Mouse (Mus musculus) right cerebral cortex, postnatal 10 days (tissue): ENCODE data around the gene Farp1.
A peak's percentile ranks its signal among the peaks of the same experiment; 100 is the strongest.
"Not testable (repeated sequence)": the region's sequence is repeated elsewhere in the genome, so short reads cannot be mapped to it uniquely, and the experiment has no call there.

ENCODE experiments used
- DNase-seq, 2 experiments: peaks; one replicate each; pipeline ENCODE4 v3.0.0; 2021; ENCODE audit warnings: low spot score in 2 of 2

Gene Farp1

DNA sequence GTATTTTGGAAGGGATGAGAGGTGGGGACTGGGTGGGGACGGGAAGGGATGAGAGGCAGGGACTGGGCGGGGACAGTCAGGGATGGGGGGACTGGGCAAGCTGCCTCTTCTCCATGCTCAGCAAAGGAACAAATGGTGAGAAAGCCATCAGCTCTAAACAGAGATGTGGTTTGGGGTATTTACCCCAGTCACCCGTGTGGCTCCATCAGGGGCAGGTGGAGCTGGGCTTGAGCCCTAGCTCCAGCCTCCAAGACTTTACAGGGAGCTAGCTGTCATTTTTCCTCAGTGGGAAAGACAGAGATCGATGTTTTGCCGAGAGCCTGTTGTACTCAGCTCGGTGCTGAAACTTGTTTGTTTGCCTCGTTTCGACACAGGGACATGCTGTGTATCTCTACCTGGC is 148.0 kb downstream of the Farp1 start:
- no peak for DNase-seq

DNA sequence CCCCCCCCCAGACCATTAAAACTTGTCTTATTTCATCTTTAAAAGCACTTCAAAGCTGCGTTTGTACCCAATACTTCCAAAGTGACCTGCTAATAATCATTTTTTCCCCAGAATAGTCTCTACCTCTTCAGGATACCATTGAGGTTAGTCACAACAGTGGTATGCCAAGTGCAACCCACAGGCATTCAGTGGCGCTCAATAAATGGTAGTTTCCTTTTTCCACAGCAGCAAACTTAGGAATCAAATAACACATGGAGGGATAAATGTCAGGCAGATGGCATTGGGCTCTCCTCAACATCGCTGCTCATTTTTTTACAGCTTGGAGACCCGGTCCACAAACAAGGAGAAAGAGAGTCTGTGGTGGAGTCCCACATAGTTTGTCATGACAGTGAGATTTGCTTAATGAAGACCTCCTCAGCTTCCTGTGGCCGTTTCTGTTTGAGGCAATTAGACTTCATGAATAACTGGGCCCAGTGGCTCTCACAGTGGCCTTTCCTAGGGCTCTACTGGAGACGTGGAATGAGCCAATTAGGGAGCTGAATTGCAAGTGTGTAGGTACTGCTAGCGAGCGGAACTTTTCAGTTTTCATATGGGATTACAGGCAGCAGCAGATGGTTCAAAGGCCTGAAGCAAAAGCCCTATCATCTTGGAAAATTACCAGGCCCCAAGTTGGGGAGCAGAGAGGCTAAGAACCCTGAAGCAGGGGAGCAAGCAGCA is 148.6 kb downstream of the Farp1 start:
- DNase-seq: no peak

DNA sequence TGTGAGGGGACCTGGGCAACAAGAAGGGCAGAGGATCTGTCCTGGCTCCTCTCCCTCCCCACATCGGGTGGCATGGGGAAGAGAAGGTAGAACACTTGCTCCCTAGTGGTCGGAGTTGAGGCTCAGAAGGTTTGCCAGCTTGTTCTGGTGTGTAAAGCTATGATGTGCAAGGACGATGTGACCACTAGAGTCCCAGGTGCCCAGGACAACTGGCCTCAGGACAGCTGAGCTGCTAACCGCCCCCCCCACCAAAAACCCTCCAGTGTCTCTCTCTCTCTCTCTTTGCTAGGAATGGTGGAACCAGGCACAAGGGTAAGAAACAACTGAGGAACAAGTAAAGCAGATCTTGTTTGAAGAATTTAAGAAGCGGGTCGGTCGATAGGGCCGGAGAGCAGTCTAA is 149.4 kb downstream of the Farp1 start:
- DNase-seq: no peak

DNA sequence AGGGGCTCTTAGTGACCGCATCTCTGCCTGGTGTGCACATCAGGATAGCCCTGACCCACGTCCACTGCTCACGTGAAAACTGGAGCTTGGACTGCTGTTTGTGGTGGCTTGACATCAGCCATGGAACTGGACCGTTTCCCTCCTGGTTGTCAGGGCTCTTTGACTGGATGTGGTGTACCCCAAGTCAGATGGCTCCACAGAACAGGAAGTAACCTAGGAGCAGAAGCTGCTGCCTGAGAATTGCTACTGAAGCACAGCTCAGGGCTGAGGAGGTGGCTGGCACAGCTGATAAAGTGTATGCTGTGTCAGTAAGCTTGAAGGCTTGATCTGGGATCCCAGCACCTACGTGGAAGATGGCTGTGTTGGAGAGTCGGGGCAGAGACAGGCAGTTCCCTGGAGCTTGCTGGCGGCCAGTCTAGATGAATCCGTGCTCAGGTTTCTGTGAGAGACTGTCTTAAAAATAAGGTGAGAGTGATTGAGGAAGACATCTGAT is 151.4 kb downstream of the Farp1 start:
- no peak for DNase-seq

DNA sequence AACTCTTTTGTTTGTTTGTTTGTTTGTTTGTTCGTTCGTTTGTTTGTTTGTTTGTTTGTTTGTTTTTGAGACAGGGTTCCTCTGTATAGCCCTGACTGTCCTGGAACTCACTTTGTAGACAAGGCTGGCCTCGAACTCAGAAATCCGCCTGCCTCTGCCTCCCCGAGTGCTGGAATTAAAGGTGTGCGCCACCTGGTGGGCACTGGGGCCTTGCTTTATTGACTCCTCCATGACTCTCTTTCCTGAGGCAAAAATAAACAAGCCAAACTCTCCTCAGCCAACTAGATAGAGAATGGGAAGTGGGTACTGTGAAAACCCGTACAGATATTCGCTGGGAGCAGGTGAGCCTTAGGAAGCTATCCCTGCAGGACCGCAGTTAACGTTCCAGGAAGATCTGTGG is 154.8 kb downstream of the Farp1 start:
- not testable (repeated sequence) for DNase-seq

DNA sequence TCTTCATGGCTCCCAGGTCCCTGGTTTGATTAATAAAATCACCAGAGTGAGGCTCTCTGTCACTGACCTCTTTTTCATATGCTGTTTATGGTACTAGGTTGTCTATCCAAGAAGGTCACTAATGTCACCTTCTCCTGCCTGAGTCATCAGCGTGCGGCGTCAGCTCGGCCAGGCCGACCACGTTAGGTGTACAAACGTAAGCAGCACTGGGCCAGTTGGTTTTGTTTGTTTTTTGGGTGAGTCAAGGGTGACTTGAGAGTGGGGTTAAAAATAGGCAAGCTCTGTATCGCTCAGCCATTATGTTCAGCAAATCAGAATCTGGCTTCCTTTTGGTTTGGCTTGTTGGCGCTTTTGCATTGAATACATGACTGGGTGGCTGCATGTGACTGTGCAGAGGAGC is 155.4 kb downstream of the Farp1 start:
- DNase-seq: no peak

DNA sequence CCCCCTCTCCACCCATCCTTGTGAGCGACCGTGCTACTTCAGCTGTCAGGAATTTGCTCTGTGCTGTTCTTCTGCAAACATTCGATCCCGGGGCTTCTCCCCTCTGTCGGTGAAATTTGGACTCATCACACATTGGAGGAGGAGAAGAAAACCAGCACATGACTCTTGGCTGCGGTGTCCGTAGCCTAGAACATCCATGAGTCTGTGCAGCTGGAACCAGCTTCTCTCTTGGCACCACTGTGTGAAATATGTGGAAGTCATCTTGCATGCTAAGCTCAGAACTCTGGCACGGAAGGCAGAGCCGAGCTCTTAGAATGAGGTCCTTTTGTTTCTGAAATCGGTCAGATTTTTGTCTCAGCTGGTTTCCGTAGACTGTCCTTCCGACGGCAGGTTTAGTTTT is 156.7 kb downstream of the Farp1 start:
- peak; percentile 52 to 71 for DNase-seq

DNA sequence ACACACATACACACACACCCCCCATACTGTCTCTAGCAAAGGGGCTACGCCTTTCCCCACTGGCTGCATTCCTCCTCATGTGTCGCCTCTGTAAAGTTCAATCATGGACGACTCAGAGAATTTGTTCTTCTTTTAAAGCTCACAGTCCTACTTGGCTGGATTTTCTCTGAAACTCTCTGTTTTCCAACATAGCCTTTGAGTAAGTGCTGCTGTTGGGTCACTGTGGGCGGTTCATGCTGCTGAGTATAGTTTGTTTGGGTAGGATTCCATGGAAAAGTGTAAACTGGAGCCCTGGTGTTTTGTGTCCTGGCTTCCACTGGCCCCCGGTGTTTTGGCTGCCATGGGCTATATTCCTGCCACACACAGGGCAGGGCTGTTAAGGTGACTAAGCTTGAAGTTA is 157.4 kb downstream of the Farp1 start:
- DNase-seq: no peak

DNA sequence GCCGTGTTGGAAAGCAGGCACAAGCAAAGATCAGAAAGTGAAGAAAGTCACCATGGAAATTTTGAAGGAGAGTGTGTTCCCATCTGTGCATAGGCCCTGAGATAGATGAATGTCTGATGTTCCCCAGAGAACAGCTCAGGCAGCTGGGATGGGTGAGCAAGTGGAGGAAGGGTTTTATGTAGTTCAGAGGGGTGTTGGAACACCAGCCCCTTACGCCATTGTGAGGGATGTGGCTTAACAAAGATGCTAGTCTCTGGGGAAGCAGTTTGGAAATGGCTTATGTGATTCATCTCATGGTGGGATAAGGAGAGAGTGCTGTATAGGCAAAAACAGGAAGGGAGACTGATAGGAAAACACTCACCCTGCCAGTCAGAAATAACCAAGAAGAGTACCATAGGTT is 159.0 kb downstream of the Farp1 start:
- DNase-seq: no peak

DNA sequence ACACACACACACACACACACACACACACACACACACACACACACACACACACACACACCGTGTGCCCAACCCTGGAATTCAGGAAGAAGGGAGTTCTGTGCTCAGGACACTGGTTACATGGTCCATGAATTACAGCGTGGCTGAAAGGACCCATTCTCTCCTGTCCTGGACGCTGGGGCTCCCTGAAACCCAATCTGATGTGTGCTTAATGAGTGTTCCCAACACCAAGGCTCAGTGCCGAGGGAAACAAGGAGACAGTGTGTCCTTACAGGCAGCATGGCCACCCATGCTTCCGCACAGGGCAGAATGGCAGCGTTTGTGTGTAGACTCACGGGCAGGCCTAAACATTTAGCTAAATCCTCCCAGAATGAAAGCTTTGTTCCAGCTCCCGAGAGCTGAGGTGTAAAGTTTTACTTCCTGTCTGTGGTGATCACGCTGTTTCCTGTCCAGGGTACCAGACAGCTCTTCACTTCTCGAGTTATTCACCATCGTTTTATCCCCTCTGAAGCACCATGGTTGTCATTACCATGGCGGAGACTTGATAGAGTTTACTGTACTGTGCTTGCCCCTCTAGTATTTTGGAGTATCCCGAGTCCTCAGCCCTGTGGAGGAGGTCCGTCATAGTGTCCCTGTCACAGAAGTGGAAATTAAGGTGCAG is 164.0 kb downstream of the Farp1 start:
- peak; percentile 79 to 86 for DNase-seq

DNA sequence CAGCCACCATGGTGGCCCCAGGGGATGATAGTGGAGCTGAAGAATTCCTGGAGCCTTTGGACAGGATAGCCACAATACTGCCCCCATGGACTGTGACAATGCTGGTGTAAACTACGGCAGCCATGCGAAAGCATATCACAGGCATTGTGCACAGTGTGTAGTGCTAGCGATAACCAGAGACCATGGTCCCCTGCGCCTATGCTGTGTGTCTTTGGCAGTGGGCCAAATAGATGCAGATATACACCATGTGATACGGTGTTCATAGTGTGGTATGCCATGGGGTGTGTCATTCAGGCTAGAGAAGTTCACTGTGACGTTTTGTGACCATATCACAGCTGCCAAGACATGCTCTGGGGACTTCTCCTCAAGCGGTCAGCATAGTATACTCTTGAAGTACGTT is 164.8 kb downstream of the Farp1 start:
- DNase-seq: no peak

DNA sequence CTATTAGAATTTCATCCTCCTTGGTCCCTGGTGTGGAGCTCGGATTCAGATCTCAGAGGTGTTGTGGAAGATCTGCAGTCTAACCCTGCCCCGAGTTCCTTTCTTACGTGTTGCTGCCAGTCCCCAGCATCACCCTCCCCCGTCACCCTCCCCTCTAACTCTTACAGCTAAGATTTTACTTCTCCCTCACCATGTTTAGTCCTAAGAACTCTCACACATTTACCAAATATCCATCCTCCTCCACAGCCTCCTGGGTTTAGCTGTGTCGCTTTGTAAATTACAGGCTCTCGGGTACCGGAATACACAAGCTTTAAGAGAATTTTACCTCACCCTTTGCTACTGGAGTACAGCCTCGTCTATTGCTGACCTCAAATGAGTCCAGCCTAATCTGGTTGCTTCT is 165.4 kb downstream of the Farp1 start:
- DNase-seq: no peak

DNA sequence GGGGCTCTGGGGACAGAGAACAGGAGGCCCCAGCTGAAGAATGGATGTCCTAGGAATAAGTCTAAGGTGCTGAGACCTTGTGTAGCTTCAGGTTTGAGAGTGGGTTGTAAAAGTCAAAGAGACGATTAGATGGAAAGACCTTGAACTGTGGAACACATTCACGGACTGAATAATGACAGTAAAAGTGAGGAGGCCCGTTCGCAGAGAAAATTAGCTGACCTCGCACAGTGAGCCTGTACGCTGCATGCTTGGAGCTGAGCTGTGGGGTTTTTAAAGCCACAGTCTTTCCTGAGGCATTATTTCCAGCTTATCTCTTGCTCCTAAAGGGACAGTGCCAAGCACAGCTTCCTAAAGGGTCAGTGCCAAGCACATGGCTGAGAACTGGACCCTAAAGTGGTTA is 166.2 kb downstream of the Farp1 start:
- no peak for DNase-seq

DNA sequence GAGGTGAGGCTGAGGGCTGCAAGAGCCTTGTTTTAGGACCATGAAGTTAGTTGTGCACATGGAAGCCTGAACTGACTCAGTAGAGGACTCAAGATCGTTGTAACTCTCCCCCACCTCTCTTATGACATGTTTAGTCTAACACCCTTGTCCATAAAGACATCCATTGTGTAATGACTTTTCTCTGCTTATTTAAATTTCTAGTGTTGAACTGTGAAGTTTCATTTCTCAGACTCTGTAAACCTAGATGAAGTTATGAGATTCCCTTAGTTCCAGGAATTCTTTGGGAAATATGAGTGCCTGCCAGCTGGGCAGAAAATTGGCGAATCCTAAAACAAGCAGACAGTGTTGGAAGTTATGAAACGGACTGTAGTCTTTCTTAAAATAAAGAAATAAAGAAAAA is 170.5 kb downstream of the Farp1 start:
- DNase-seq: no peak

DNA sequence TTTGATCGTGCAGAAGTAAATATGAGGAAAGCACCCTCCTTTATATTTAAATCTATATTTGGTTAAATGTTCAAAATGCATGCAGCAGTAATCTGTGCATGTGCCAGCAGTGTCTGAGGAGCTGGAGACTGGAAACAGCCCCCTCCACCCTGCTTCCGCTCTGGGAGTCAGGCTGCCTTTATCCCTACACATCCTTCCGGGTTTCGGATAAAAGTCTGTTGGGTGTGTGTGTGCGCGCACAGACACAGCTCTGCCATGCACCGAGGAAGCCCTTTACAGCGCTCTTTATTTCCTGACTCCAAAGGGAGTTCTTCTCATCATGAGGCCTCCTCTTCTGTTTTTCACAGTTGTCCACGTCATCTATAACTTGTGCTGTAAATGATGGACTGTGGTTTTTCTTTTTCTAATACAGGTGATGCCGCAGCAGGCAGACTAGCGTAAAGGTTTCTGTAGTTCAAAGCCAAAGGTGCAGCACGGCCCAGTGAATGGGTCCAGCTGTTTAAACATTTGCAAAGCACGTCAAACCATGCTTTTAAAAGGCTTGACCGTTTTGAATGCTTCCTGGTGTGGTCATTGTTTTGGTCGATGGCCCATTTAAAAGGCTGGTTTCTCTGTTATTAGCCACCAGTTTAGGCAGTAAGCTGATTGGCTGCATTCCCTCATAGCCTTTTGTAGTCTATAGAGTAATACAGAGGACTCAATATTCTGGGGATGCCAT is 172.6 kb downstream of the Farp1 start:
- DNase-seq: peak in 1 of 2 experiments; percentile 50

DNA sequence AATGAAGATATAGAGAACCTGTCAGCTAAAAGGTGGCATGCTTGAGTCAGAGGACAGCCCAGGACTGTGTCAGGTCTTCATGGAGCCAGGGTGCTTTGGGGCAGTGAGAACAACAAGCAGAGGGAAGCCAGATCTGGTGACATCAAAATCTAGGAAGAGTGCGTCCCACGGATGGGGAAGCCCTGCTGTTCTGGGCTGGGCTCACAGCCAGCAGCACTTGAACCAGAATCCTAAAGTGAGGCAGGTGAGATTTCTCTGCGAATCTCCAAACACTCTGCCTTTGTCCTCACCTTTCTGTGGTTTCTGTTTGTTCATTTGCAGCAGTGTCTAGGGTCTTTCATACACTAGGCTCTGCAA is 173.1 kb downstream of the Farp1 start:
- no peak for DNase-seq

DNA sequence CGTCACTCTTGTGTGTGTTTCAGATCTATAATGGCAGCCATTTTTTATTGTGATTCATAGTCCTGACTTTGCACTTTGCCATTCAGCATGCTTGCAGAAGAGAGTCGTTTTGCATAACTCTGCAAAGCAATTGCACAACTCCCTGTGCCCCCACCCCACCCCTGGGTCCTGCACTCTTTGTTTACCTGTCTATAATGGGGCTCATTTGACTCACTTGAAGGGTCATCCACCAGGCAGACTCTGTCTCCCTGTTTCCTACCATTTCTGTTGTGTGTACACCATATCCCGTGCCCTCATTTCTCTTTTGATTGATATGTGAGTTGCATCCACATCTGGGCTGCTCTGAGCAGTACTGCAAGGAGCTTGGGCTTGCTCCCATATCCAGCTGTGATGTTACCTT is 175.3 kb downstream of the Farp1 start:
- DNase-seq: no peak

DNA sequence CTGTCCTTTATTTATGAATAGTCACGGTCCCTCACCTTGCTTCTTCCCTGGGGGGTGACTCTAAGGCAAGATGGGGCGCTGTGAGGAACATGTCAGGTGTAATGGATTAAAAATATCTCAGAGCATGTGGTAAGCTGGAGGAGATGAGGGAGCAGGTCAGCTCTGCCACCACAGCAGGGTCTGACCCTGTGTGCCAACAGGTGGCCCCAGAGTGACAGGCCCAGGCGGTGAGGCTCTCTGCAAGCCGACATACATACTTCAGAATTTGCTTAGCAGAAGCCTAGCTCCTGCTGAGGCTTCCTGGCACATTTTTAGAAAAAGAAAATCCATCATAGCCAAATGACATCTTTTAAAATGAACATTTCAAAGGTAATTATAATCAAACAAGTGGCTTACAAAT is 178.7 kb downstream of the Farp1 start:
- no peak for DNase-seq

DNA sequence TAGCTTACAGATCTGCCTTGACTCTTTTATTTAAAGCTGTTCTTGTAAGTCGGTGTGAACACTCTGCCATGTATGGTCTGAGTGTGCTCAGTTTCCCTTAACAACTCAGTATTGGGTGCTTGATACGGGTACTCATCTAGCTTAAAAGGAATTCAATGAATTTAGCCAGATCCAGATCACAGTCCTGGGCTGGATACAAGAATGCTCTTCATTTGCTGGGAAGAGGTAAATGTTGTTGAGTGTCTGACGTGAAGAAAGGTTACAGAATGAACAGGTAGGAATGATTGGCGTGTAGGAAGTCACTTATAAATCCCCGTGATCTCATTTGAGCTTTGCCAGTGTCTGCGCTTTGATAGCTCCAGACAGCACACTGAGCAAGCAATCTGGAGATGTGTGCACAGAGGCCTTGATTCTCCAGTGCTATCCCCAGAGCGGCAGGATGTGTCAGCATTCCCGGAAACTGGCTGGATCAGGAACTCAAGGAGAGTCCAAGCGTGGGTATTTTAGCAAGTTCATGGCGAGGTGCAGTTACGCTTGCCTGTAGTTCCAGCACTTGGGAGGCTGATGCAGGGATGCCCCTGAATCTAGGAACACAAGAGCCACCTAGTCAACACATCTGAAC is 179.7 kb downstream of the Farp1 start:
- DNase-seq: no peak

DNA sequence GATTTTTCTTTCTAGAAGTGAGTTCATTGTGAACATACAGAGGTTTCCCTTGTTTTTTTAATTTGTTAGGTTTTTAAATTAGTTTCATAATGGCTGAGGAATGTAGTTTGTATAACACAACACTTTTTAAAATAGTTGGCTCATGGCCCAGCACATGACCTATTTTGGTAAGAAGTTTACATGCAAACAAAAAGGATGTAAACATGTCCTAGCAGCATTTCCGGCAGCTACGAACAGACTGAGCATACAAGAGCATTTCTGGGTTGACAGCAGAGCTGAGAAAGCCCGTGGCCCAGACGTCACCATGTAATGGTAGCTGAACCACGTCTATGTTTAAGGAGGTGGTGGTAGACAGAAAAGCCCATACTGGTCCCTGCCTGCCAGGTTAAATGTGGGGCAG is 180.8 kb downstream of the Farp1 start:
- no peak for DNase-seq

DNA sequence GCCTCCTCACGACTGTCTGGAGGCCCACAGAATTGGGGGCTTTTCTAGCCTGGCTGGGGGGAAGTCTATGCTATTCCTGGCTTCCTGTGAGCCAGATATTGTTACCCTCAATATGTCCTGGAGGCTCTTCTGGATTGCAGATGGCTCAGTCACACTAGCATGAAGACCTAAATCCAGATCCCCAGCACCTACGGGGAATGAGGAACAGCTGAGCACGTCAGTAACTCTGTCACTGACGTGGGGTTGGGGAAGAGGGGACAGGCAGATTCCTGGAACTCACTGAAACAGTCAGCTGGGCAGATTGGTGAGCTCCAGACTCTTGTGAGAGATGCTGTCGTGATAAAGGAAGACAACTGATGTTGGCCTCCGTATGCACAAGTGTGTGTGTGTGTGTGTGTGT is 181.7 kb downstream of the Farp1 start:
- no peak for DNase-seq

DNA sequence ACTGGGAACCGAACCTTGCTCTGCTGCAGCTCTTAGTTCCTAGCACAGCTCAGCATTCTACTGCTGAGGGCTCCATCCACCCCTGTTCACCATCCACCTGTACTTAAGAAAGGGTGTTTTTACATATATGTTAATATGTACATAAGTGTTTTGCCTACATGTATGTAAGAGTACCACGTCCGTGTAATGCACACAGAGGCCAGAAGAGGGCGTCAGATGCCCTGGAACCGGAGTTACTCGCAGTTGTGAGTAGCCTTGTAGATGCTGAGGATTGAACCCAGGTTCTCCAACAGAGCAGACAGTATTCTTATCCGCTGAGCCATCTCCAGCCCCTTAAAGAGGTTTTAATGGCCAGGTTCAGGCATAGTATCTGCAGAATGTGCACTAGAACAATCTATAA is 183.6 kb downstream of the Farp1 start:
- DNase-seq: no peak
